Mouse (Mus musculus): ENCODE results near the gene Mroh8.

DNA sequence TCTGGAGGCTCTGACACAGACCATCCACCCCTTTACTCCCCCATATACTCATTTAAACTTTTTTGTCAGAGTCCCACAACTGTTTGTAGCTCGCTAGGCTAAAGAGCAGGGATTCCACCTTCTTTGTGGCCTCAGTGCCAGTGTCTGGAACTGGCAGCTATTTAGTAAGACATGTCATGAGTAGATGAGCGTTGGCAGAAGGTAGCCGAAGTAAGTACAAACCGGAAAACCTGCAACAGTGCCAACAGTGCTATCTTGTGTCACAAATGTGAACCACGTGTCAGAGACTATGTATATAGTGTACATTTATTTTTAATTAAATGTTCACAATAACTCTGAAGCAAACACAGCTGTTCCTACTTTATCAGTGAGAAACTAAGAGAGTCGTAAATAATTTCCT, 15.5 kb downstream of the Mroh8 start:
- TF ChIP-seq MAFK (IDR thresholded peaks at IDR 0.05; ENCODE audit: borderline replicate concordance, low read depth, low read length) = no peak
- TF ChIP-seq RAD21 (IDR thresholded peaks at IDR 0.05; ENCODE audit: low read depth, low read length) = no peak
